Mouse (Mus musculus): Measurements from ENCODE around the gene Gm45785. TPM values are rescaled to one million over a fixed set of nuclear protein-coding genes. Genes with fewer than 3 reads are reported as not detected.

Gene Gm45785
- polyA plus RNA-seq (2014; fragmentation: Illumina TruSeq; extraction: RNeasy Lipid Tissue Mini Kit (QIAGEN cat#74804)) = not detected

GRCm38 (mm10) chr7:140855860-140856784 is at the start of gene Gm45785:
TSS of gene Gm45785 (minus strand) at chr7:140856331.

DNA sequence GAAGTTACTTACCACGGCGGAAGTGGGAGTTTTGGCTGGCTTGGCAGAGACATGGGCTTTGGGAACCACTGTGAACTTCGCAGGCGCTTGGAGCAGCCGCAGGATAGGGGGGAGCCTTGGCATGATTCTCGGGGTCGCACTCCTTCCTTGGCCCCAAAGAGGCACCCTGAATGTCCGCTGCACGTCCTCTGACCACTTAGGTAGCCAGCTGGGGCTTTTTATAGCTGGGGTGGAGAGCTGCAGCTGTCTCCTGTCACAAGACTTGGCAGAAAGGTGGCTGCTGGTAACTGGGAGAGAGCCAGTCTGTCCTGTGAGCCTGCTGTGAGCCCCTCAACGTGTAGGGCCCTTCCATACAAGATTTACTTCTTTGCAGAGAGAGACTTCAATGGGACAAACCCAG is 44.1 kb upstream of the Gm45785 start, which contains the start of gene Cox8b:
TSS of gene Cox8b (minus strand) at position 227 of the 400 bp plus-strand sequence.

GRCm38 (mm10) chr7:140881696-140882468 is 25.8 kb upstream of the Gm45785 start, which contains the start of the genes Psmd13 and Sirt3:
TSS of gene Psmd13 (plus strand) at chr7:140881968.
TSS of gene Sirt3 (minus strand) at chr7:140882309.

DNA sequence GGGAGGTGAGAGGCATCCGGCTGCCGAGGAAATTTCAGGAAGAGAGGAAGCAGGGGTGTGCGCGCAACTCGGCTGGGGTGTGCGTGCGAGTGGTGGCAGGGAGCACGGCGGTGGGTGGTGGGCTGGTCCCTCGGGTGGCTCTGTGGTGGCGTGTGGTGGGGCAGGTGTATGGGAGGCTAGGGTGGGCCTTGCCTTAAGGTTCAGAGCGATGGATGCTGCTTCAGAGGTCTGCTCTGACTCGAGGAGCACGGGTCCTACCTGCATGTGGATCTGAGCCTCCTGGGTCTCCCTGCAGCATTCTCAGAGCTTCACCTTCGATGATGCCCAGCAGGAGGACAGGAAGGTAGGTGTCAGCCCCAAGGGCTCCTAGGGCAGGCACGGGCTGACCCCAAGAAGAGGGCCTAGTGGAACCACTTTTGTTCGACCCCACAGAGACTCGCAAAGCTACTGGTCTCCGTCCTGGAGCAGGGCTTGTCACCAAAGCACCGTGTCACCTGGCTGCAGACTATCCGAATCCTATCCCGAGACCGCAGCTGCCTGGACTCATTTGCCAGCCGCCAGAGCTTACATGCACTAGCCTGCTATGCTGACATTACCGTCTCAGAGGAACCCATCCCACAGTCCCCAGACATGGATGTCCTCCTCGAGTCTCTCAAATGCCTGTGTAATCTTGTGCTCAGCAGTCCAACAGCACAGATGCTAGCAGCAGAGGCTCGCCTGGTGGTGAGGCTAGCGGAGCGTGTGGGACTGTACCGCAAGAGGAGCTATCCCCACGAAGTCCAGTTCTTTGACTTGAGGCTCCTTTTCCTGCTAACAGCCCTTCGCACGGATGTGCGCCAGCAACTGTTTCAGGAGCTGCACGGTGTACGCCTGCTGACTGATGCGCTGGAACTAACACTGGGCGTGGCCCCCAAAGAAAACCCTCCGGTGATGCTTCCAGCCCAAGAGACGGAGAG is 1.7 kb upstream of the Gm45785 start, which contains the start of gene Bet1l:
TSS of gene Bet1l (minus strand) at position 28 of the 956 bp plus-strand sequence.

GRCm38 (mm10) chr7:140856785-140857549 is 836 bp upstream of the Gm45785 start, which contains the start of gene Ric8a:
TSS of gene Ric8a (plus strand) at chr7:140856957.

DNA sequence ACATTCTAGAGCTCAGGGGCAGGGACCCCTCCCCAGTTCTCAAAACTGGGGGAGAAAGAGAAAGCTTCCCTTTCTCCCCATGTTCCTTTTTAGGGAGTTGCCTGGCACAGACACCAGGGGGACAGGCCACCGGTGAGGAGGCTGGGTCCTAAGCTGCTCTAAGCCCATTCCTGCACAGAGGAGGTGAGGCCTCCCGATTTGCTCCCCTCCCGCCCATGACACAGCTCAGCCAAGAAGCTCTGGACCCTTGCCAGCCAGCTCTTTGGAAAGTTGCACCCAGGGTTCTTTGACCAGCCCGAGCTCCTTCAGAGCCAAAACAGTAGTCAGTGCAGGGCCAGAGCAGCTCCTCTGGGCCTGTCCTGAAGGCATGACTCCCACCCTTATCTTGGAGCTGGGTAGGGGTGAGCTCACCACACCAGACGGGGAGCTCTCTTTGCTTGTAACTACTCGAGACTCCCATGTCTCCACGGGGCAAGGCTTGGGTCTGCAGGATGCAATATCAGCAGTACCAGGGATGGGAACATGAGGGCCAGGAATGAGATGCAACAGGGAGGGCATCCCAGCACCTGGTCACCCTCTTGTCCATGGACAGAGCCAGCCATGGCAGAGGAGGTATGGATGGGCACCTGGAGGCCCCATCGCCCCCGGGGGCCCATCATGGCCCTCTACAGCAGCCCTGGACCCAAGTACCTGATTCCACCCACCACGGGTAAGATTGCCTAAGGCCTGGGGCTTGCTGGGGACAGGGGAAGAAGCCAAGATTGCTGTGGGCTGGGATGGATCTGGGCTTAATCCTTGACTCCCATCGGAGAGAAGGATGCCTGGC is 8.2 kb downstream of the Gm45785 start, which contains the start of gene Odf3:
TSS of gene Odf3 (plus strand) at position 51 of the 826 bp plus-strand sequence.

GRCm38 (mm10) chr7:140844905-140845665 is 11.0 kb downstream of the Gm45785 start, which contains the start of gene Scgb1c1:
TSS of gene Scgb1c1 (plus strand) at chr7:140845547.

DNA sequence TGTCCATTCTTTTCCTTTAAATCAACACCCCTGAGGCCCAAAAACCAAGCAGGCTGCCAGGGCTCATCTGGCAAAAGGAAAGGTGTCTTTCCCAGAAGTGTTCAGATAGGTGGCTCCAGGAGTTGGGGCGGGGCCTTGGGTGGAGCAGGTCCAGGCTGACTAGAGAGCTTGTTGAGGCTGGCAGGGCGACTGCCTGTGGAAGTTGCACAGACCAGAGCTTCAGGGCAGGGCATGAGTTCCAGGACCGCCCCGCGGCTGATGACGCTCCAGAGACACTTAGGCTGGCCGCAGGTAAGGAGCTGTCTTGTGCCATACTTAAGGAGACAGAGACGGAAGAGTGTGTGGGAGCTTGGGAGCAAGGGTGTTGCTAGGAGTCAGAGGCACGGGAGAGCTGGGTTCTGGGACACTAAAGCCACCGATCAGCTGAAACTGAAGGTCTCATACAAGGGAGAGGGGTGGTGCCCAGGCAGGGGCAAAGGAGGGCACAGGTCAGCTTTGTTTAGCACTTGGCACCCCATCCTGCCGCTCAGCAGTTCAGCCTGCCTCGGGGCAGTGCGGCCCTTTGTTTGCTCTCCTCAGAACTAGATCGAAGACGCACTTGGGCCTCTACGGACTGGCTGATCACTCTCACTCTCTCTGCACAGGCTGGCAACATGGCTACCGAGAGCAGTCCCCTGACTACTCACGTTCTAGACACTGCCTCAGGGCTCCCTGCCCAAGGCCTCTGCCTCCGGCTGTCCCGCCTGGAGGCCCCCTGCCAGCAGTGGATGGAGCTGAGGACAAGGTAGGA is 21.0 kb downstream of the Gm45785 start, which contains the start of gene Urah:
TSS of gene Urah (plus strand) at position 51 of the 790 bp plus-strand sequence.

GRCm38 (mm10) chr7:140821653-140822329 is 34.3 kb downstream of the Gm45785 start, which contains the start of gene Zfp941:
TSS of gene Zfp941 (minus strand) at chr7:140822178.

DNA sequence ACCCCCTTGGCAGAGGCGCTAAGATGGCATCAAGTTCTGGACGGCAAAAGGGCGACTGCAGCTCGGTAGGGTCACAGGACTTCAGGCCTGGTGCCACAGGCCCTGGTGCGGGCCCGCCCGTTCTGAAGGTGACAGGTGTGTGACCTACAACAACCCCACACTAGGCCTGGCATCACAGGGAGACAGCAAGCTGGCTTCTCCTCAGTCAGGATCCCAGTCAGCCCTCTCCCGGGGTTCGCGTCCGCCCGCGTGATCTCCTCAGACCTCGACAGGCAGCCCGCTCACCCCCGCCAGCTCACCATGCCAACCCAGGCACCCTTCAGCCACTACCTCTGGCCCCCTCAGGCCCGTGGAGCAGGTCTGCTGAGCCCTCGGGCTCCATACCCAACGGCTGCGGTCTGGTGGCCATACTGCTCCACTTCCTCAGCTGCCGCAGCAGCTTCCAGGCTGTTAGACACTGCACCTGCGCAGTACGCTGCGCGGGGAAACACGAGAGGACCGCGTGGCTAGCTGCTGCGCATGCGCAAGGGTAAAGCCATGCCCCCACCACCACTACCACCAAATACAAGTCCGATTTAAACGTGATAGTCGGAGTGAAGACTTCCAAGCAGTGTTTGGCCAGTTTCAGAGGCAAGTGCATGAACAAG is 68.6 kb downstream of the Gm45785 start, which contains the start of gene Syce1:
TSS of gene Syce1 (minus strand) at position 447 of the 647 bp plus-strand sequence.

Other genes starting within 250 kb of the Gm45785 start
- gene Olfr61, start 227.4 kb downstream of the Gm45785 start, polyA plus RNA-seq (2014; fragmentation: Illumina TruSeq; extraction: RNeasy Lipid Tissue Mini Kit (QIAGEN cat#74804)) = not detected
- not detected for gene Olfr53, start 209.9 kb downstream of the Gm45785 start, polyA plus RNA-seq (2014; fragmentation: Illumina TruSeq; extraction: RNeasy Lipid Tissue Mini Kit (QIAGEN cat#74804))
- not detected for gene Olfr539, start 196.4 kb downstream of the Gm45785 start, polyA plus RNA-seq (2014; fragmentation: Illumina TruSeq; extraction: RNeasy Lipid Tissue Mini Kit (QIAGEN cat#74804))
- not detected for gene Olfr45, start 174.4 kb downstream of the Gm45785 start, polyA plus RNA-seq (2014; fragmentation: Illumina TruSeq; extraction: RNeasy Lipid Tissue Mini Kit (QIAGEN cat#74804))
- gene Olfr541, start 159.1 kb downstream of the Gm45785 start, polyA plus RNA-seq (2014; fragmentation: Illumina TruSeq; extraction: RNeasy Lipid Tissue Mini Kit (QIAGEN cat#74804)) = not detected
- gene Cyp2e1, start 92.6 kb downstream of the Gm45785 start, polyA plus RNA-seq (2014; fragmentation: Illumina TruSeq; extraction: RNeasy Lipid Tissue Mini Kit (QIAGEN cat#74804)) = 42.0 TPM
- not detected for gene Syce1, start 68.5 kb downstream of the Gm45785 start, polyA plus RNA-seq (2014; fragmentation: Illumina TruSeq; extraction: RNeasy Lipid Tissue Mini Kit (QIAGEN cat#74804))
- gene Zfp941, start 34.2 kb downstream of the Gm45785 start, polyA plus RNA-seq (2014; fragmentation: Illumina TruSeq; extraction: RNeasy Lipid Tissue Mini Kit (QIAGEN cat#74804)) = 0.91 TPM
- gene Urah, start 21.3 kb downstream of the Gm45785 start, polyA plus RNA-seq (2014; fragmentation: Illumina TruSeq; extraction: RNeasy Lipid Tissue Mini Kit (QIAGEN cat#74804)) = 1.1 TPM
- gene Scgb1c1, start 10.8 kb downstream of the Gm45785 start, polyA plus RNA-seq (2014; fragmentation: Illumina TruSeq; extraction: RNeasy Lipid Tissue Mini Kit (QIAGEN cat#74804)) = not detected
- not detected for gene Odf3, start 8.5 kb downstream of the Gm45785 start, polyA plus RNA-seq (2014; fragmentation: Illumina TruSeq; extraction: RNeasy Lipid Tissue Mini Kit (QIAGEN cat#74804))
- gene Ric8a, start 626 bp upstream of the Gm45785 start, polyA plus RNA-seq (2014; fragmentation: Illumina TruSeq; extraction: RNeasy Lipid Tissue Mini Kit (QIAGEN cat#74804)) = 3.4 TPM
- 1.5 TPM for gene Bet1l, start 1.2 kb upstream of the Gm45785 start, polyA plus RNA-seq (2014; fragmentation: Illumina TruSeq; extraction: RNeasy Lipid Tissue Mini Kit (QIAGEN cat#74804))
- 107 TPM for gene Psmd13, start 25.6 kb upstream of the Gm45785 start, polyA plus RNA-seq (2014; fragmentation: Illumina TruSeq; extraction: RNeasy Lipid Tissue Mini Kit (QIAGEN cat#74804))
- 1.9 TPM for gene Sirt3, start 26.0 kb upstream of the Gm45785 start, polyA plus RNA-seq (2014; fragmentation: Illumina TruSeq; extraction: RNeasy Lipid Tissue Mini Kit (QIAGEN cat#74804))
- not detected for gene Cox8b, start 44.1 kb upstream of the Gm45785 start, polyA plus RNA-seq (2014; fragmentation: Illumina TruSeq; extraction: RNeasy Lipid Tissue Mini Kit (QIAGEN cat#74804))
- not detected for gene Nlrp6, start 64.6 kb upstream of the Gm45785 start, polyA plus RNA-seq (2014; fragmentation: Illumina TruSeq; extraction: RNeasy Lipid Tissue Mini Kit (QIAGEN cat#74804))
- 1.5 TPM for gene Pgghg, start 85.1 kb upstream of the Gm45785 start, polyA plus RNA-seq (2014; fragmentation: Illumina TruSeq; extraction: RNeasy Lipid Tissue Mini Kit (QIAGEN cat#74804))
- not detected for gene Ifitm5, start 94.0 kb upstream of the Gm45785 start, polyA plus RNA-seq (2014; fragmentation: Illumina TruSeq; extraction: RNeasy Lipid Tissue Mini Kit (QIAGEN cat#74804))
- not detected for gene Gm45717, start 99.6 kb upstream of the Gm45785 start, polyA plus RNA-seq (2014; fragmentation: Illumina TruSeq; extraction: RNeasy Lipid Tissue Mini Kit (QIAGEN cat#74804))
- 100 TPM for gene Ifitm2, start 99.7 kb upstream of the Gm45785 start, polyA plus RNA-seq (2014; fragmentation: Illumina TruSeq; extraction: RNeasy Lipid Tissue Mini Kit (QIAGEN cat#74804))
- gene Ifitm1, start 110.9 kb upstream of the Gm45785 start, polyA plus RNA-seq (2014; fragmentation: Illumina TruSeq; extraction: RNeasy Lipid Tissue Mini Kit (QIAGEN cat#74804)) = 17.8 TPM
- 13.0 TPM for gene Ifitm3, start 154.4 kb upstream of the Gm45785 start, polyA plus RNA-seq (2014; fragmentation: Illumina TruSeq; extraction: RNeasy Lipid Tissue Mini Kit (QIAGEN cat#74804))
- 3.7 TPM for gene Ifitm6, start 161.6 kb upstream of the Gm45785 start, polyA plus RNA-seq (2014; fragmentation: Illumina TruSeq; extraction: RNeasy Lipid Tissue Mini Kit (QIAGEN cat#74804))
- gene Gm17387, start 172.8 kb upstream of the Gm45785 start, polyA plus RNA-seq (2014; fragmentation: Illumina TruSeq; extraction: RNeasy Lipid Tissue Mini Kit (QIAGEN cat#74804)) = not detected
- not detected for gene B4galnt4, start 204.8 kb upstream of the Gm45785 start, polyA plus RNA-seq (2014; fragmentation: Illumina TruSeq; extraction: RNeasy Lipid Tissue Mini Kit (QIAGEN cat#74804))
- gene Pkp3, start 221.9 kb upstream of the Gm45785 start, polyA plus RNA-seq (2014; fragmentation: Illumina TruSeq; extraction: RNeasy Lipid Tissue Mini Kit (QIAGEN cat#74804)) = not detected
- not detected for gene Sigirr, start 244.2 kb upstream of the Gm45785 start, polyA plus RNA-seq (2014; fragmentation: Illumina TruSeq; extraction: RNeasy Lipid Tissue Mini Kit (QIAGEN cat#74804))